Mouse (Mus musculus): ENCODE results near the gene Proser3. TPM values are rescaled to one million over a fixed set of nuclear protein-coding genes. Genes with fewer than 3 reads are reported as not detected.
"Not testable (repeated sequence)": the region's sequence is repeated elsewhere in the genome, so short reads cannot be mapped to it uniquely, and the experiment has no call there.

Gene Proser3
- polyA plus RNA-seq, 1 experiment from 2014 or later = 15.2 TPM

GRCm38 (mm10) chr7:30525954-30526353 lies 26.1 kb downstream of the Proser3 start:
- WGBS = 26% methylated on average over 10 of the region's 10 CpGs
- Histone ChIP-seq H3K27ac (peak overlapping the region; percentile 44; the same call in 1 of the 2 replicates), H3K27me3 (ENCODE audit: poor library complexity, severe bottlenecking) (peaks cover 50% of the 10 kb centered on the region), H3K4me1 (peaks cover 21% of the 10 kb centered on the region), H3K9me3 (no peaks in the 10 kb centered on the region), H3K36me3 (replicated peaks) (peaks cover 87% of the 10 kb centered on the region), H3K4me3 (peak overlapping the region; percentile 10; the same call in 1 of the 2 replicates)
- DNase-seq (ENCODE audit: extremely low spot score, low spot score) = no peak

GRCm38 (mm10) chr7:30524487-30524886 lies 27.6 kb downstream of the Proser3 start:
- peaks cover 50% of the 10 kb centered on the region for H3K27me3 ChIP-seq (ENCODE audit: poor library complexity, severe bottlenecking)
- 83% methylated on average over 6 of the region's 6 CpGs for WGBS
- H3K9me3 ChIP-seq = no peaks in the 10 kb centered on the region
- no peak overlapping the region for H3K4me3 ChIP-seq
- peaks cover 31% of the 10 kb centered on the region for H3K4me1 ChIP-seq
- H3K27ac ChIP-seq = no peak overlapping the region
- H3K36me3 ChIP-seq (replicated peaks) = peaks cover 72% of the 10 kb centered on the region
- DNase-seq (ENCODE audit: extremely low spot score, low spot score) = no peak

- H3K4me1 ChIP-seq = peaks cover 36% of the 10 kb centered on the region
- H3K27me3 ChIP-seq (ENCODE audit: poor library complexity, severe bottlenecking) = peaks cover 44% of the 10 kb centered on the region
- H3K36me3 ChIP-seq (replicated peaks) = peaks cover 56% of the 10 kb centered on the region
- H3K4me3 ChIP-seq = no peak overlapping the region
- WGBS = 87% methylated on average over 10 of the region's 10 CpGs
- no peak overlapping the region for H3K27ac ChIP-seq
- no peaks in the 10 kb centered on the region for H3K9me3 ChIP-seq
- DNase-seq (ENCODE audit: extremely low spot score, low spot score) = no peak
Observed at GRCm38 (mm10) chr7:30522871-30523270, 29.2 kb downstream of the Proser3 start.

GRCm38 (mm10) chr7:30520856-30521255 lies 31.2 kb downstream of the Proser3 start:
- H3K27me3 ChIP-seq (ENCODE audit: poor library complexity, severe bottlenecking) = peaks cover 25% of the 10 kb centered on the region
- H3K4me1 ChIP-seq = peaks cover 23% of the 10 kb centered on the region
- 75% methylated on average over 5 of the region's 5 CpGs for WGBS
- no peak overlapping the region for H3K4me3 ChIP-seq
- H3K9me3 ChIP-seq = no peaks in the 10 kb centered on the region
- H3K36me3 ChIP-seq (replicated peaks) = peaks cover 36% of the 10 kb centered on the region
- peak overlapping the region; percentile 31; the same call in 1 of the 2 replicates for H3K27ac ChIP-seq
- DNase-seq (ENCODE audit: extremely low spot score, low spot score) = no peak

- H3K4me1 ChIP-seq = peaks cover 22% of the 10 kb centered on the region
- H3K36me3 ChIP-seq (replicated peaks) = peaks cover 31% of the 10 kb centered on the region
- peak overlapping the region; percentile 31; the same call in 1 of the 2 replicates for H3K27ac ChIP-seq
- no peaks in the 10 kb centered on the region for H3K9me3 ChIP-seq
- H3K4me3 ChIP-seq = no peak overlapping the region
- 64% methylated on average over 4 of the region's 4 CpGs for WGBS
- no peak for DNase-seq (ENCODE audit: extremely low spot score, low spot score)
- H3K27me3 ChIP-seq (ENCODE audit: poor library complexity, severe bottlenecking) = peaks cover 28% of the 10 kb centered on the region
Observed at GRCm38 (mm10) chr7:30520396-30520795, 31.7 kb downstream of the Proser3 start.

GRCm38 (mm10) chr7:30518325-30518724 lies 33.8 kb downstream of the Proser3 start:
- peaks cover 10% of the 10 kb centered on the region for H3K36me3 ChIP-seq (replicated peaks)
- H3K27me3 ChIP-seq (ENCODE audit: poor library complexity, severe bottlenecking) = peaks cover 10% of the 10 kb centered on the region
- DNase-seq (ENCODE audit: extremely low spot score, low spot score) = no peak
- H3K4me1 ChIP-seq = peaks cover 22% of the 10 kb centered on the region
- WGBS = 41% methylated on average over 8 of the region's 8 CpGs
- 0 out of 2 replicates have a peak overlapping the region, but pooled peaks have one; percentile 25 for H3K27ac ChIP-seq
- H3K4me3 ChIP-seq = peak overlapping the region; percentile 11; the same call in 1 of the 2 replicates
- H3K9me3 ChIP-seq = no peaks in the 10 kb centered on the region

GRCm38 (mm10) chr7:30515003-30515760 lies 36.9 kb downstream of the Proser3 start:
- Histone ChIP-seq H3K27me3 (ENCODE audit: poor library complexity, severe bottlenecking) (peaks cover 6% of the 10 kb centered on the region; the same call in 1 of the 2 replicates), H3K27ac (no peak overlapping the region), H3K36me3 (replicated peaks) (no peaks in the 10 kb centered on the region), H3K9me3 (no peaks in the 10 kb centered on the region), H3K4me1 (peaks cover 8% of the 10 kb centered on the region), H3K4me3 (no peak overlapping the region)
- no peak for DNase-seq (ENCODE audit: extremely low spot score, low spot score)
- 57% methylated on average over 24 of the region's 24 CpGs for WGBS

GRCm38 (mm10) chr7:30508061-30508460 lies 44.0 kb downstream of the Proser3 start:
- Histone ChIP-seq H3K27ac (no peak overlapping the region), H3K27me3 (ENCODE audit: poor library complexity, severe bottlenecking) (no peaks in the 10 kb centered on the region), H3K4me3 (no peak overlapping the region), H3K36me3 (replicated peaks) (no peaks in the 10 kb centered on the region), H3K4me1 (no peaks in the 10 kb centered on the region), H3K9me3 (no peaks in the 10 kb centered on the region)
- DNase-seq (ENCODE audit: extremely low spot score, low spot score) = no peak
- WGBS = 79% methylated on average over 4 of the region's 4 CpGs

GRCm38 (mm10) chr7:30501159-30501558 lies 50.9 kb downstream of the Proser3 start:
- 75% methylated on average over 5 of the region's 5 CpGs for WGBS
- not testable (repeated sequence) for H3K4me3 ChIP-seq; H3K27ac ChIP-seq; H3K36me3 ChIP-seq (replicated peaks); DNase-seq (ENCODE audit: extremely low spot score, low spot score); H3K27me3 ChIP-seq (ENCODE audit: poor library complexity, severe bottlenecking); H3K9me3 ChIP-seq; H3K4me1 ChIP-seq

GRCm38 (mm10) chr7:30495506-30496042 lies 56.5 kb downstream of the Proser3 start:
- not testable (repeated sequence) for H3K27ac ChIP-seq; H3K4me3 ChIP-seq; H3K9me3 ChIP-seq; H3K27me3 ChIP-seq (ENCODE audit: poor library complexity, severe bottlenecking); DNase-seq (ENCODE audit: extremely low spot score, low spot score); H3K36me3 ChIP-seq (replicated peaks); H3K4me1 ChIP-seq
- 67% methylated on average over 5 of the region's 5 CpGs for WGBS

- Histone ChIP-seq H3K36me3 (replicated peaks) (no peaks in the 10 kb centered on the region), H3K27ac (no peak within 1 kb of the TSS), H3K27me3 (ENCODE audit: poor library complexity, severe bottlenecking) (no peaks in the 10 kb centered on the region), H3K4me3 (no peak within 1 kb of the TSS), H3K9me3 (no peaks in the 10 kb centered on the region), H3K4me1 (peaks cover 4% of the 10 kb centered on the region; the same call in 1 of the 2 replicates)
- WGBS = 67% methylated on average over 11 of the region's 11 CpGs
- no peak for DNase-seq (ENCODE audit: extremely low spot score, low spot score)
Observed at GRCm38 (mm10) chr7:30493401-30493931, 58.6 kb downstream of the Proser3 start, which contains the start of gene Prodh2. Prodh2 (plus strand) TSS chr7:30493622.

- no peaks in the 10 kb centered on the region for H3K27me3 ChIP-seq (ENCODE audit: poor library complexity, severe bottlenecking)
- H3K27ac ChIP-seq = no peak overlapping the region
- peak; percentile 75 for DNase-seq (ENCODE audit: extremely low spot score, low spot score)
- peaks cover 4% of the 10 kb centered on the region; the same call in 1 of the 2 replicates for H3K4me1 ChIP-seq
- 22% methylated on average over 4 of the region's 4 CpGs for WGBS
- H3K9me3 ChIP-seq = no peaks in the 10 kb centered on the region
- H3K4me3 ChIP-seq = no peak overlapping the region
- no peaks in the 10 kb centered on the region for H3K36me3 ChIP-seq (replicated peaks)
Observed at GRCm38 (mm10) chr7:30492765-30493164, 59.3 kb downstream of the Proser3 start.

GRCm38 (mm10) chr7:30490957-30491307 lies 61.2 kb downstream of the Proser3 start:
- Histone ChIP-seq H3K4me3 (no peak overlapping the region), H3K9me3 (no peaks in the 10 kb centered on the region), H3K36me3 (replicated peaks) (no peaks in the 10 kb centered on the region), H3K27me3 (ENCODE audit: poor library complexity, severe bottlenecking) (no peaks in the 10 kb centered on the region), H3K27ac (no peak overlapping the region), H3K4me1 (peaks cover 4% of the 10 kb centered on the region; the same call in 1 of the 2 replicates)
- no peak for DNase-seq (ENCODE audit: extremely low spot score, low spot score)
- WGBS = 16% methylated on average over 6 of the region's 6 CpGs
